Mouse (Mus musculus) erythroblast, embryonic 14.5 days (primary cell): ENCODE measurements around the gene Hip1.

ENCODE experiments used
- GATA1 ChIP-seq: IDR thresholded peaks from 2 replicates; pipeline ENCODE4 v1.6.1; 2012; ENCODE audit warnings: low read length, inconsistent platforms, mixed read lengths
- TAL1 ChIP-seq: IDR thresholded peaks from 3 replicates; pipeline ENCODE4 v1.6.1; 2012; ENCODE audit warnings: low read length, inconsistent platforms, mixed read lengths

GRCm38 (mm10) chr5:135589996-135590784 lies 45.3 kb upstream of the Hip1 start:
- TF ChIP-seq GATA1 (no peak), TAL1 (no peak)
